Mouse (Mus musculus) kidney, postnatal 14 days (tissue): ENCODE results near the gene Wdr31.
"Not testable (repeated sequence)": the region's sequence is repeated elsewhere in the genome, so short reads cannot be mapped to it uniquely, and the experiment has no call there.

ENCODE experiments used
- DNase-seq: peaks from one replicate; pipeline ENCODE4 v3.0.0; 2022; ENCODE audit warnings: mixed read lengths

Gene Wdr31

GRCm38 (mm10) chr4:62494230-62494629 is 23.5 kb upstream of the Wdr31 start:
- no peak for DNase-seq

- no peak for DNase-seq
Observed at GRCm38 (mm10) chr4:62492682-62493081, 22.0 kb upstream of the Wdr31 start.

- no peak for DNase-seq
Observed at GRCm38 (mm10) chr4:62487914-62488313, 17.2 kb upstream of the Wdr31 start.

- DNase-seq: no peak
Observed at GRCm38 (mm10) chr4:62487172-62487571, 16.5 kb upstream of the Wdr31 start.

GRCm38 (mm10) chr4:62486162-62486696 is 15.5 kb upstream of the Wdr31 start:
- no peak for DNase-seq

- no peak for DNase-seq
Observed at GRCm38 (mm10) chr4:62485450-62486161, 14.9 kb upstream of the Wdr31 start.

GRCm38 (mm10) chr4:62484928-62485327 is 14.2 kb upstream of the Wdr31 start:
- DNase-seq: no peak

- DNase-seq: peak; percentile 34
Observed at GRCm38 (mm10) chr4:62480709-62481605, 10.3 kb upstream of the Wdr31 start.

GRCm38 (mm10) chr4:62479937-62480708 is 9.4 kb upstream of the Wdr31 start, which contains the start of gene Bspry:
Gene Bspry, plus strand, starts transcription at chr4:62480053.
- DNase-seq: peak; percentile 88

GRCm38 (mm10) chr4:62479593-62479936 is 8.9 kb upstream of the Wdr31 start:
- DNase-seq: not testable (repeated sequence)

GRCm38 (mm10) chr4:62477542-62478244 is 7.0 kb upstream of the Wdr31 start:
- no peak for DNase-seq

GRCm38 (mm10) chr4:62475793-62476192 is 5.1 kb upstream of the Wdr31 start:
- DNase-seq: no peak

- no peak for DNase-seq
Observed at GRCm38 (mm10) chr4:62475131-62475530, 4.4 kb upstream of the Wdr31 start.

GRCm38 (mm10) chr4:62472071-62472470 is 1.4 kb upstream of the Wdr31 start:
- DNase-seq: no peak

GRCm38 (mm10) chr4:62468158-62468557 is 2.5 kb downstream of the Wdr31 start:
- DNase-seq: no peak

GRCm38 (mm10) chr4:62463124-62463523 is 7.6 kb downstream of the Wdr31 start:
- peak; percentile 43 for DNase-seq

GRCm38 (mm10) chr4:62460348-62460747 is 10.3 kb downstream of the Wdr31 start:
- no peak for DNase-seq

- no peak for DNase-seq
Observed at GRCm38 (mm10) chr4:62459081-62459480, 11.6 kb downstream of the Wdr31 start.

GRCm38 (mm10) chr4:62454995-62455394 is 15.7 kb downstream of the Wdr31 start:
- DNase-seq: peak; percentile 58

GRCm38 (mm10) chr4:62440986-62441385 is 29.7 kb downstream of the Wdr31 start:
- DNase-seq: no peak

GRCm38 (mm10) chr4:62440544-62440943 is 30.2 kb downstream of the Wdr31 start:
- peak; percentile 71 for DNase-seq

GRCm38 (mm10) chr4:62439793-62440192 is 30.9 kb downstream of the Wdr31 start:
- DNase-seq: no peak
